In the genomic region with DNA sequence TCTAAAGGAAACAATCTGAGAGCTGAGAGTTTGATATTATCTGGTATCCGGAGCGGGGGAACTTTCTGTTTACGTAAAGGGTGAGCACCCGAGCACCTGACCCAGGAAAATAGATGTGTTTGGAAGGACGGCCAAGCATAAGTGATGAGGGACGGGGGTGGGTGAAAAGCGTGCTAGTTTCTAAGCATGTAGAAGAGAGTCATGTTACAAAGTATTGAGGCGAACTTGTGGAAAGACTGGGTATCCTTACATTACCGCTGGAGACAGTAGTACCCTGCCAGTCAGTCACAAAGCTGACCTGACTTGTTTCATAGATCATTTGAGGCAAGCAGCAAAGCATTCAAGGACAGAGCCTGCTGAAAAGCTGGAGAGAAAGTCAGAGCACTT, we compare ENCODE assay signal across 8 mouse cellular contexts. TPM values are rescaled to one million over a fixed set of nuclear protein-coding genes. Genes with fewer than 3 reads are reported as not detected.
DNase-seq lines count a peak whose midpoint lies in the region; ATAC-seq and TF ChIP-seq lines count a peak whose summit lies in the region.

No protein-coding gene starts in this region.

- peaks cover 17% of the 10 kb centered on the region for H3K4me1 ChIP-seq in heart, embryonic 10.5 days
- peaks cover 42% of the 10 kb centered on the region for H3K4me1 ChIP-seq in E14TG2a.4 (replicated peaks; ENCODE audit: low read depth, low read length)
- H3K4me1 ChIP-seq in forebrain, embryonic 14.5 days (ENCODE audit: control insufficient read depth, insufficient read depth, low read length): peaks cover 10% of the 10 kb centered on the region

- no peak for ATAC-seq in forebrain, embryonic 14.5 days

- no peak for TF ChIP-seq CTCF in E14TG2a.4 (conservative IDR thresholded peaks at IDR 0.05; ENCODE audit: low read length)

- under 1% methylated on average over 9 of the region's 9 CpGs for WGBS in heart, embryonic 10.5 days
- WGBS in forebrain, embryonic 14.5 days: 0% methylated on average over 9 of the region's 9 CpGs
- under 1% methylated on average over 9 of the region's 9 CpGs for WGBS in macrophage (ENCODE audit: missing documents)

- no peaks in the 10 kb centered on the region for H3K27me3 ChIP-seq in heart, embryonic 10.5 days (ENCODE audit: insufficient read depth, poor library complexity, severe bottlenecking)
- no peaks in the 10 kb centered on the region for H3K27me3 ChIP-seq in E14TG2a.4 (ENCODE audit: insufficient read depth, low read length)
- no peaks in the 10 kb centered on the region for H3K27me3 ChIP-seq in forebrain, embryonic 14.5 days (replicated peaks; ENCODE audit: control insufficient read depth, insufficient read depth, low read length)

- intact Hi-C loops in left cerebral cortex, postnatal 14 days (cut with DNase I): no loop called here

- peaks cover 6% of the 10 kb centered on the region; the same call in 1 of the 2 replicates for H3K36me3 ChIP-seq in heart, embryonic 10.5 days
- H3K36me3 ChIP-seq in E14TG2a.4 (ENCODE audit: insufficient read depth, low read length) (peaks cover 25% of the 10 kb centered on the region), macrophage (ENCODE audit: inconsistent target) (no peaks in the 10 kb centered on the region)
- peaks cover 11% of the 10 kb centered on the region; the same call in 1 of the 2 replicates for H3K36me3 ChIP-seq in forebrain, embryonic 14.5 days (ENCODE audit: control insufficient read depth, insufficient read depth, low read length)

- peak overlapping the region; percentile 59 for H3K4me2 ChIP-seq in forebrain, embryonic 14.5 days (ENCODE audit: low read length)

- H3K79me2 ChIP-seq in macrophage (ENCODE audit: inconsistent target): peaks cover 9% of the 10 kb centered on the region; the same call in 1 of the 2 replicates

- H3K27ac ChIP-seq in heart, embryonic 10.5 days: peak overlapping the region; percentile 99
- peak overlapping the region; percentile 97 for H3K27ac ChIP-seq in forebrain, embryonic 14.5 days (ENCODE audit: low read depth, low read length)
- peak overlapping the region; percentile 85 for H3K27ac ChIP-seq in macrophage

- H3K9ac ChIP-seq in forebrain, embryonic 14.5 days (ENCODE audit: low read length): peak overlapping the region; percentile 98

- H3K4me3 ChIP-seq in heart, embryonic 10.5 days: peak overlapping the region; percentile 95
- H3K4me3 ChIP-seq in E14TG2a.4 (replicated peaks; ENCODE audit: low read length) (peak overlapping the region; percentile 92), macrophage (ENCODE audit: inconsistent target) (peak overlapping the region; percentile 84)
- peak overlapping the region; percentile 80 for H3K4me3 ChIP-seq in forebrain, embryonic 14.5 days (ENCODE audit: low read depth, low read length)

- no peak for DNase-seq in heart, embryonic 10.5 days (ENCODE audit: low spot score)
- no peak for DNase-seq in heart, adult 9 months (ENCODE audit: low spot score in 2 of 2)
- DNase-seq in forebrain, embryonic 14.5 days (ENCODE audit: low spot score): no peak
- no peak for DNase-seq in left cerebral cortex, postnatal 14 days (ENCODE audit: low spot score in 2 of 2)
- DNase-seq in urinary bladder, adult 2 months (ENCODE audit: low spot score): no peak
- DNase-seq in right cerebral cortex, postnatal 14 days: no peak

- no peaks in the 10 kb centered on the region for H3K9me3 ChIP-seq in heart, embryonic 10.5 days
- H3K9me3 ChIP-seq in E14TG2a.4 (ENCODE audit: low read length): no peaks in the 10 kb centered on the region; the same call in 1 of the 2 replicates
- H3K9me3 ChIP-seq in forebrain, embryonic 14.5 days (replicated peaks; ENCODE audit: control insufficient read depth, low read length): no peaks in the 10 kb centered on the region

RNA-seq across cellular contexts. Expression of a gene that starts 0.5 kb away (rescaled TPM):
- 51.9 and 53.4 TPM in 2 replicates for polyA plus RNA-seq in heart, embryonic 10.5 days (2016; fragmentation: Nextera tagmentation; extraction: Ambion mirVana)
- polyA plus RNA-seq in forebrain, embryonic 14.5 days (2014; fragmentation: Nextera tagmentation; extraction: Ambion mirVana): 37.8 and 41.8 TPM in 2 replicates
- 10 to 100 TPM; 13.5 to 67.9 (median 32.5) TPM for total RNA-seq in macrophage (2018; cell fraction: chromatin; rRNA removed)
- total RNA-seq in macrophage (2018; cell fraction: cytosol; rRNA removed): 10 to 100 TPM in 12 of 26 experiments, 1 to 10 TPM in 14; 6.8 to 15.7 (median 9.9) TPM
- 10 to 100 TPM in 25 of 26 experiments, 1 to 10 TPM in 1; 4.5 to 53.0 (median 21.3) TPM for total RNA-seq in macrophage (2018; cell fraction: nucleus; rRNA removed)
- 9.3 to 15.0 TPM (median 13.6 TPM) in 3 replicates for polyA plus RNA-seq in macrophage (2018)
- total RNA-seq in left cerebral cortex, postnatal 14 days (2021): 10 to 100 TPM; 23.7 to 25.1 TPM
- polyA plus RNA-seq in urinary bladder, adult 2 months (2012; rRNA removed): 29.3 and 33.9 TPM in 2 replicates

RNA-seq across cellular contexts. Expression of a gene that starts 0.7 kb away (rescaled TPM):
- 183 and 186 TPM in 2 replicates for polyA plus RNA-seq in heart, embryonic 10.5 days (2016; fragmentation: Nextera tagmentation; extraction: Ambion mirVana)
- 156 and 194 TPM in 2 replicates for polyA plus RNA-seq in forebrain, embryonic 14.5 days (2014; fragmentation: Nextera tagmentation; extraction: Ambion mirVana)
- total RNA-seq in macrophage (2018; cell fraction: chromatin; rRNA removed): 10 to 100 TPM in 11 of 26 experiments, 1 to 10 TPM in 15; 4.5 to 23.9 (median 9.0) TPM
- total RNA-seq in macrophage (2018; cell fraction: cytosol; rRNA removed): 100 to 1,000 TPM in 8 of 26 experiments, 10 to 100 TPM in 18; 60.0 to 195 (median 85.7) TPM
- 10 to 100 TPM in 24 of 26 experiments, 1 to 10 TPM in 2; 8.6 to 38.3 (median 17.5) TPM for total RNA-seq in macrophage (2018; cell fraction: nucleus; rRNA removed)
- polyA plus RNA-seq in macrophage (2018): 67.7 to 97.9 TPM (median 82.2 TPM) in 3 replicates
- 10 to 100 TPM; 84.6 to 96.5 TPM for total RNA-seq in left cerebral cortex, postnatal 14 days (2021)
- polyA plus RNA-seq in urinary bladder, adult 2 months (2012; rRNA removed): 206 and 215 TPM in 2 replicates
